Mouse (Mus musculus): ENCODE results near the gene Cbarp. TPM values are rescaled to one million over a fixed set of nuclear protein-coding genes. Genes with fewer than 3 reads are reported as not detected.

Gene Cbarp
- polyA plus RNA-seq, 1 experiment from 2014 or later, result 2.5 TPM

DNA sequence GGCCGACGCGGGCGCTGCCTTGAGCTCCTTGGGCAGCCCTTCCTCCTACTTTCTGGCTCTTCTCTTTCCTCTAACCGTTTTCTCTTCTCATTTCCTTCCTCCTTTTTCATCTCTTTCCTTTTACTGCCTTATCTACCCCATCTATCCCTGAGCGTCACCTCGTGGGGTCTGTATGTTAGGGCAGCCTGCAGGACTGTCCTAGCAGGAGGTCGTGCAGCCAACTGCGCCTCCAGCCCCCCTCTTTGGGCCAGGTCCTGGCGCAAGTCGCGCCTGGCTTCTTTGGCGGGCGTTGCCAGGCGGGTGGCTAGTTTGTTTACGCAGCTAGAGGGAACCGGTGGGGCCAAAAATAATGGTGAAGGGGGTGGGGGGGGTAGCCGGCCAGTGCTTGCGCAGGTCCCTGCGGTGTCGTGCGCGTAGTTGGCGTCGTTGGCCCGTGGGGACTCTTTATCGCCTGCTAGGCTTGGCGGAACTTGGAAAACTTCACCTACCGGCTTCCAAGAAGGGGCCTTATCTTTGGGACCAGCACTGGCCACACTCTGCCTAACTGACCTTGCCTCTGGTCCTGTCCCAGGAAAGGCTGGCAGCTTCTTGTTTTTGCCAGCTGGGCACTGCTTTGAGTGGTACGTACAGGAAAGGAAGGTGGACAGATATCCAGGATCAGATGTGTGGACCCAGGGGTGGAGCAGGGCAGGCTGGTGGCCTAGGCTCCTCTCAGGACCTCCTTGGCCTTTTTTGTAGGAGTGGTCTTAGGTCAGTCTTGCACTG, 23.5 kb downstream of the Cbarp start:
- Histone ChIP-seq H3K9ac (ENCODE audit: low read length) (peak overlapping the region; percentile 94), H3K27me3 (ENCODE audit: control insufficient read depth, insufficient read depth, low read length) (no peaks in the 10 kb centered on the region), H3K4me1 (ENCODE audit: control insufficient read depth, insufficient read depth, low read length) (peaks cover 37% of the 10 kb centered on the region), H3K4me3 (ENCODE audit: low read length) (peak overlapping the region; percentile 92), H3K4me2 (ENCODE audit: low read depth, low read length) (peak overlapping the region; percentile 96), H3K9me3 (replicated peaks; ENCODE audit: control insufficient read depth, low read length) (no peaks in the 10 kb centered on the region), H3K27ac (ENCODE audit: low read length) (peak overlapping the region; percentile 67), H3K36me3 (ENCODE audit: control insufficient read depth, insufficient read depth) (peaks cover 15% of the 10 kb centered on the region)
- no peak for ATAC-seq (replicated peaks; ENCODE audit: extremely low read depth, insufficient read depth, low FRiP score)
- WGBS, result 1% methylated on average over 30 of the region's 30 CpGs

DNA sequence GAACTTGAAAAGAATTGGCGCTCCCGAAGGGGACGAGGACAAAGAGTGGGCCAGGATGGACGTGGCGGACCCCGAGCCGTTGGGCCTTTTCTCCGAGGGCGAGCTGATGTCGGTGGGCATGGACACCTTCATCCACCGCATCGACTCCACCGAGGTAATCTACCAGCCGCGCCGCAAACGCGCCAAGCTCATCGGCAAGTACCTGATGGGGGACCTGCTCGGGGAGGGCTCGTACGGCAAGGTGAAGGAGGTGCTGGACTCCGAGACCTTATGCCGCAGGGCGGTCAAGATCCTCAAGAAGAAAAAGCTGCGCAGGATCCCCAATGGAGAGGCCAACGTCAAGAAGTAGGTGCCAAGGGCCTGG, 24.1 kb downstream of the Cbarp start:
- Histone ChIP-seq H3K36me3 (ENCODE audit: control insufficient read depth, insufficient read depth) (peaks cover 13% of the 10 kb centered on the region), H3K4me1 (ENCODE audit: control insufficient read depth, insufficient read depth, low read length) (peaks cover 37% of the 10 kb centered on the region), H3K4me3 (ENCODE audit: low read length) (peak overlapping the region; percentile 92), H3K27ac (ENCODE audit: low read length) (peak overlapping the region; percentile 67), H3K27me3 (ENCODE audit: control insufficient read depth, insufficient read depth, low read length) (no peaks in the 10 kb centered on the region), H3K4me2 (ENCODE audit: low read depth, low read length) (peak overlapping the region; percentile 96), H3K9me3 (replicated peaks; ENCODE audit: control insufficient read depth, low read length) (no peaks in the 10 kb centered on the region), H3K9ac (ENCODE audit: low read length) (peak overlapping the region; percentile 94)
- no peak for ATAC-seq (replicated peaks; ENCODE audit: extremely low read depth, insufficient read depth, low FRiP score)
- under 1% methylated on average over 27 of the region's 27 CpGs for WGBS

DNA sequence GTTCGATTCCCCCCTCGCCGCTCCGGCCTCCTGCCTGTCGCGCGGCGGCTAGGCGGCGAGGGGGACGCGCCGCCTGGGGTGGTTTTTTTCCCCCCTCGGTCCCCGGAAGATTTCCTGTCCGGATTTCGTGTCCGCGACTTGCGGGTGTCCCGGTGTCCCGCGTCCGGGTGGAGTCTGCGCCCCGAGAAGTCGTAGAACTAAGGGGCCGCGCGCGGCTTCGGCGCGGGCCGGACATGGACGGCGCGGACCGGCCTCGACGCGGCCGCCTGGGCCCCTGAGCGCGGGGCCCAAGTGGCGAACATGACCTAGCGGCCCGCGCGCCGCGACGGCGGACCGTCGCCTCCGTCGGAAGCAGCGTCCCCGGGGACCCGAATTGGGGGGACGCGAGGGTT, 24.7 kb downstream of the Cbarp start:
- H3K4me3 ChIP-seq (ENCODE audit: low read length), result peak overlapping the region; percentile 92
- ATAC-seq (replicated peaks; ENCODE audit: extremely low read depth, insufficient read depth, low FRiP score), result no peak

DNA sequence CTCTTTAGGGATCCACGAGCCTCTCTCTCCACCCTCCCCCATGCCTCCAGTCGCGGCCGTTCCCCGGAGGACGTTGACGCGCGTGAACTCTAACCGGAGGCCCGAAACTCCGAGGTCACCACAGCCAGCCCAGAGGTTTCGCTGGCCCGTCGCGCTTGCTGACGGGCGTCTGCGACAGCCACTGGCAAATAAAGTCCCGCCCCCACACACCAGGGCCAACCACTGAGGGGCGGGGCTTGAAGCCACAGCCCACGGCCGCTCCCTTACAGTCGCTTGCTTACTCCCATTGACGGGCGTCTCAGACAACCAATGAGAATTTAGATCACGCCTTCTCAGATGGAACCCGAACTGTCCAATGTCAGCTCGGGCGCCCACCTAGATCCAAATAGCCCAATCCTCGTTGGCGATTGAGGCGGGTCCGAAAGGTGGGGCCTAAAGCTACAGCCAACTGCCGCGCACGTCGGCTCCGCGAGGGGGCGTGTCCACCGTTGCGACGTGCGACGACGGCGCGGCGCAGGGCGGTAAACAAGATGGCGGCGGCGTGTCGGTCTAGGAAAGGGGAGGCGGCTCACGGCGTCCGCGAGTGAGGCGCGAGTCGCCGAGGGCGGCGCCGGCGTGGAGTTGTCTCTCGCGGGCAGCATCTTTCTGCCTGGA, 25.2 kb downstream of the Cbarp start, which contains the start of gene Stk11:
Gene Stk11 (plus strand): TSS at position 514 of the 654 bp plus-strand sequence.
- no peaks in the 10 kb centered on the region for H3K9me3 ChIP-seq (replicated peaks; ENCODE audit: control insufficient read depth, low read length)
- H3K4me1 ChIP-seq (ENCODE audit: control insufficient read depth, insufficient read depth, low read length), result peaks cover 36% of the 10 kb centered on the region
- H3K4me3 ChIP-seq (ENCODE audit: low read length), result peak within 1 kb of the TSS; percentile 92
- H3K9ac ChIP-seq (ENCODE audit: low read length), result peak within 1 kb of the TSS; percentile 94
- no peaks in the 10 kb centered on the region for H3K27me3 ChIP-seq (ENCODE audit: control insufficient read depth, insufficient read depth, low read length)
- under 1% methylated on average over 70 of the region's 70 CpGs for WGBS
- H3K27ac ChIP-seq (ENCODE audit: low read length), result peak within 1 kb of the TSS; percentile 95
- peak; percentile 97 for ATAC-seq (replicated peaks; ENCODE audit: extremely low read depth, insufficient read depth, low FRiP score)
- H3K36me3 ChIP-seq (ENCODE audit: control insufficient read depth, insufficient read depth), result peaks cover 6% of the 10 kb centered on the region; the same call in 1 of the 2 replicates
- peak within 1 kb of the TSS; percentile 96 for H3K4me2 ChIP-seq (ENCODE audit: low read depth, low read length)

More for the DNA sequence above, 24.7 kb downstream of the Cbarp start:
- H3K9ac ChIP-seq (ENCODE audit: low read length), result peak overlapping the region; percentile 94
- H3K27me3 ChIP-seq (ENCODE audit: control insufficient read depth, insufficient read depth, low read length), result no peaks in the 10 kb centered on the region
- H3K4me1 ChIP-seq (ENCODE audit: control insufficient read depth, insufficient read depth, low read length), result peaks cover 37% of the 10 kb centered on the region
- peak overlapping the region; percentile 96 for H3K4me2 ChIP-seq (ENCODE audit: low read depth, low read length)
- H3K27ac ChIP-seq (ENCODE audit: low read length), result peak overlapping the region; percentile 81
- H3K9me3 ChIP-seq (replicated peaks; ENCODE audit: control insufficient read depth, low read length), result no peaks in the 10 kb centered on the region
- peaks cover 9% of the 10 kb centered on the region for H3K36me3 ChIP-seq (ENCODE audit: control insufficient read depth, insufficient read depth)
- 0% methylated on average over 63 of the region's 63 CpGs for WGBS

DNA sequence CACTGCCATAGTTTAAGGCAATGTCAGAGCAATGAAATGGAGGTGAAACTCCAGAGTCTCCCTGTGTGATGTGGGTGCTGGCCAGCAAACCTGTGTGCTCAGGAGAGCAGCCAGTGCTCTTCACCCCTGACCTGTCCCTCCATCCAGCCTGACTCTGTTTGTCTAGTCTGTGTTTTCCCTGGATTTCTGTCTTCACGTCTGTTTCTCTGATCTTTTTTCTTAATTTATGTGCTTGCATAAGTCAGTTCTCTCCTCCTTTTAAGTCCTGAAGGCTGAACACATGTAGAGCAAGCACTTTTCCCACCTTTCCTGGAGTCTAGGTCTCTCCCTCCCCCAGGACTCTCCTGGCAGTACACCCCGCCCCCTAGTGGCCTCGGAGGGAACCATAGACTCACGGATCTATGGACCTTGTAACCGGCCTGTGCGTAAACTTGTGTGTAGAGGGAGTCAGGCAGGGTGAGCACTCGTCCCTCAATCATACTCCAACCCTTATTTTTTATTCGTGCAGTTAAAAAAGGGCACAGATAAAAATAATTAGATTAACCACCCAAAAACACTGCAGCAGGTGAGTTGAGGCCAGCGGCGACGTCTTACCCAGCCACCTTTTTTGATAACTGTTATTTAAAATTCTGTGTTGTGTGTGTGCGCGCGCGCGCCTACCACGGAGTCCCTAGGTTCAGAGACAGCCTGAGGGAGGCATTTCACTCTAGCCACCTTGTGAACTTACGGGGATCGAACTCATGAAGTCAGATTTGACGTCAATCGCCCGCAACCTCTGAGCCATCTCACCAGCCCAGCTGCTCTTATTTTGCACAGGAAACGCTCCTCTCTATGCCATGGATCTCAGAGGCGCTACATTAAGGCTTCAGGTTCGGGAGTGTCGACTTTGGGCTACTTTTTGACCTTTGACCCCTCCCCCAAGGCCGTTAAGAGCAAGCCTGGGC, 26.0 kb downstream of the Cbarp start:
- Histone ChIP-seq H3K9me3 (replicated peaks; ENCODE audit: control insufficient read depth, low read length) (no peaks in the 10 kb centered on the region), H3K4me1 (ENCODE audit: control insufficient read depth, insufficient read depth, low read length) (peaks cover 29% of the 10 kb centered on the region), H3K27me3 (ENCODE audit: control insufficient read depth, insufficient read depth, low read length) (no peaks in the 10 kb centered on the region), H3K9ac (ENCODE audit: low read length) (peak overlapping the region; percentile 83), H3K36me3 (ENCODE audit: control insufficient read depth, insufficient read depth) (peaks cover 6% of the 10 kb centered on the region; the same call in 1 of the 2 replicates), H3K4me3 (ENCODE audit: low read length) (peak overlapping the region; percentile 67), H3K27ac (ENCODE audit: low read length) (peak overlapping the region; percentile 95), H3K4me2 (ENCODE audit: low read depth, low read length) (peak overlapping the region; percentile 73)
- WGBS, result 3% methylated on average over 27 of the region's 27 CpGs
- peak; percentile 46 for ATAC-seq (replicated peaks; ENCODE audit: extremely low read depth, insufficient read depth, low FRiP score)

DNA sequence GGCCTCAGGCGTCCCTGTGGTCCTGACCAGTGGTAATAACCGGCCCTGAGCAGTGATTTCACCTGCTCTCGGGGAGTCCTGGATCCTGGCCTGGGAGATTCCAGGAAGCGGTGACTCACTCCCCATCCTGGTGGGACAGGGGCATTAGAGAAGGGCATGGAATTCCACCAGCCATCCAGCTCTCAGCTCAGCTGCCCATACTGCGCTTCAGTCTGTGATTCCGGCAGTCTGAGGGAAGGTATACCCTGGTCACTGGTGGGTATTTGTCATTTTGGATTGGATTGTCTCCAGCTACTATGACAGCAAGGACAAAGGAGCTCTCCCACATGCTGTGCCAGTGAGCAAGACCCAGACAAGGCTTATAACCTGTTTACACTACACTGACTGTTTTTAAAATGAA, 33.0 kb downstream of the Cbarp start:
- Histone ChIP-seq H3K4me2 (ENCODE audit: low read depth, low read length) (no peak overlapping the region), H3K4me3 (ENCODE audit: low read length) (no peak overlapping the region), H3K36me3 (ENCODE audit: control insufficient read depth, insufficient read depth) (no peaks in the 10 kb centered on the region), H3K4me1 (ENCODE audit: control insufficient read depth, insufficient read depth, low read length) (peaks cover 3% of the 10 kb centered on the region), H3K27ac (ENCODE audit: low read length) (no peak overlapping the region), H3K27me3 (ENCODE audit: control insufficient read depth, insufficient read depth, low read length) (no peaks in the 10 kb centered on the region), H3K9ac (ENCODE audit: low read length) (no peak overlapping the region), H3K9me3 (replicated peaks; ENCODE audit: control insufficient read depth, low read length) (no peaks in the 10 kb centered on the region)
- no peak for ATAC-seq (replicated peaks; ENCODE audit: extremely low read depth, insufficient read depth, low FRiP score)
- 61% methylated on average over 6 of the region's 6 CpGs for WGBS

DNA sequence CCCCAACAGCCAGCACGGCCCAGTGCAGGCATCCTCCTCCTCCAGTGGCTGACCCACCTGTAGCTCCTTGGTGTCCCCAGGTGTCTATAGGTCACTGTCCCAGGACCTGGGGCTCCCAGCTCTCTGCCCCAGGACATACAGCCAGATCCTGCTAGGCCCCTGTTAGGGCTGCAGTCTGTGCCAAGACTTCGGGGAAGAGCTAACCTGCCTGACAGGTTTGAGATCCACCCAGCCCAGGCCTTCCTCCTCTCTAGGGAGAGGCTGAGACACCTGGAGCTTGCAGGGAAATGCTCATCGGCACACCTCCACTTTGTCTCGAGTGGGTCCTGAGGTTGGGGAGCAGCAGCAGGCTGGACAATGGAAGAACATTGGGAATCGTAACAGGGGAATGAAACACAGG, 34.7 kb downstream of the Cbarp start:
- no peak overlapping the region for H3K4me3 ChIP-seq (ENCODE audit: low read length)

DNA sequence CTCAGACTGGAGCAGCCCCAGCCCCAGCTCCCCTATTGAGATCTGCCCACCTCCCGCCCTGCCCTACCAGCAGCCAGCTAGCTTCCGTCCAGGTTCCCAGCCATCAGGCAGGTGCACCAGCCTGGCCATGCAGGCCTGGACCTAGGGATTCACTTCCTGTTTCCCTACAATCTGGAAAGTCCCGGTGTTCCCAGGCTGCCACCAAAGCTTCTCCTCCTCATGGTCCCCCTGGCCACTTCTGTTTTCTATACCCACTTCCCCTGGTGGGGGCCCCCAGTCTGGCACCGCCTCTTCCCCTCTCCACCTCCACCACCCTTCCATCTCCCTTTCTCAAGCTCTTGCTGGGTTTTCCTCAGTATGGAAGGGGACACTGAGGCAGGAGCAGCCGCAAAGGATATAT, 35.2 kb downstream of the Cbarp start, which contains the start of gene Sbno2:
Gene Sbno2 (minus strand): TSS at position 112 of the 400 bp plus-strand sequence.
- Histone ChIP-seq H3K4me1 (ENCODE audit: control insufficient read depth, insufficient read depth, low read length) (peaks cover 16% of the 10 kb centered on the region), H3K36me3 (ENCODE audit: control insufficient read depth, insufficient read depth) (no peaks in the 10 kb centered on the region), H3K9me3 (replicated peaks; ENCODE audit: control insufficient read depth, low read length) (no peaks in the 10 kb centered on the region), H3K27ac (ENCODE audit: low read length) (no peak within 1 kb of the TSS), H3K9ac (ENCODE audit: low read length) (no peak within 1 kb of the TSS), H3K4me3 (ENCODE audit: low read length) (no peak within 1 kb of the TSS), H3K4me2 (ENCODE audit: low read depth, low read length) (no peak within 1 kb of the TSS), H3K27me3 (ENCODE audit: control insufficient read depth, insufficient read depth, low read length) (no peaks in the 10 kb centered on the region)
- ATAC-seq (replicated peaks; ENCODE audit: extremely low read depth, insufficient read depth, low FRiP score), result no peak
- 68% methylated on average over 5 of the region's 5 CpGs for WGBS

More for the DNA sequence above, 34.7 kb downstream of the Cbarp start:
- Histone ChIP-seq H3K4me2 (ENCODE audit: low read depth, low read length) (no peak overlapping the region), H3K9ac (ENCODE audit: low read length) (no peak overlapping the region), H3K9me3 (replicated peaks; ENCODE audit: control insufficient read depth, low read length) (no peaks in the 10 kb centered on the region), H3K27me3 (ENCODE audit: control insufficient read depth, insufficient read depth, low read length) (no peaks in the 10 kb centered on the region), H3K27ac (ENCODE audit: low read length) (no peak overlapping the region), H3K36me3 (ENCODE audit: control insufficient read depth, insufficient read depth) (no peaks in the 10 kb centered on the region), H3K4me1 (ENCODE audit: control insufficient read depth, insufficient read depth, low read length) (peaks cover 14% of the 10 kb centered on the region)
- ATAC-seq (replicated peaks; ENCODE audit: extremely low read depth, insufficient read depth, low FRiP score), result no peak
- 68% methylated on average over 5 of the region's 5 CpGs for WGBS
